Mouse (Mus musculus) MEL (cell line): Measurements from ENCODE around the gene Bcat2.

ENCODE experiments used
- CTCF ChIP-seq, 3 experiments: IDR thresholded peaks in 2 of 3; conservative IDR thresholded peaks in 1 of 3; 2 replicates each; pipeline ENCODE4 v1.5.1; 2011 to 2012; ENCODE audit warnings: low read length in 3 of 3, low read depth in 2 of 3, mild to moderate bottlenecking in 2 of 3, improper control_type of control experiment in 1 of 3, inconsistent platforms in 1 of 3, mixed read lengths in 1 of 3, moderate library complexity in 1 of 3; ENCODE audit not compliant: control insufficient read depth in 1 of 3, insufficient read depth in 1 of 3, poor library complexity in 1 of 3, severe bottlenecking in 1 of 3
- EP300 ChIP-seq, 2 experiments: IDR thresholded peaks; 2 replicates each; pipeline ENCODE4 v1.6.1; 2011; ENCODE audit warnings: improper control_type of control experiment in 2 of 2, low read length in 2 of 2, low read depth in 1 of 2, mild to moderate bottlenecking in 1 of 2
- HCFC1 ChIP-seq: IDR thresholded peaks from 2 replicates; pipeline ENCODE4 v1.6.1; 2012; ENCODE audit warnings: low read depth, mild to moderate bottlenecking, inconsistent platforms, low read length, improper control_type of control experiment, moderate library complexity
- MAZ ChIP-seq: IDR thresholded peaks from 2 replicates; pipeline ENCODE4 v1.6.1; 2012; ENCODE audit warnings: low read depth, mild to moderate bottlenecking, inconsistent platforms, low read length, improper control_type of control experiment
- POLR2A ChIP-seq, 2 experiments: IDR thresholded peaks; 2 replicates each; pipeline ENCODE4 v1.6.1; 2011 to 2012; ENCODE audit warnings: low read length in 2 of 2, mild to moderate bottlenecking in 2 of 2, control low read depth in 1 of 2, improper control_type of control experiment in 1 of 2, low read depth in 1 of 2, moderate library complexity in 1 of 2; ENCODE audit not compliant: control insufficient read depth in 1 of 2, insufficient read depth in 1 of 2, poor library complexity in 1 of 2
- SIN3A ChIP-seq: IDR thresholded peaks from 2 replicates; pipeline ENCODE4 v1.6.1; 2012; ENCODE audit warnings: low read length, improper control_type of control experiment, inconsistent platforms
- TCF12 ChIP-seq: IDR thresholded peaks from 2 replicates; pipeline ENCODE4 v1.6.1; 2014; ENCODE audit warnings: low read depth, mild to moderate bottlenecking, inconsistent platforms, low read length, improper control_type of control experiment, moderate library complexity
- USF2 ChIP-seq, 2 experiments: IDR thresholded peaks; 2 replicates each; pipeline ENCODE4 v1.6.1; 2011 to 2012; ENCODE audit warnings: improper control_type of control experiment in 2 of 2, low read length in 2 of 2, borderline replicate concordance in 1 of 2, inconsistent platforms in 1 of 2, low read depth in 1 of 2, mild to moderate bottlenecking in 1 of 2; ENCODE audit not compliant: insufficient read depth in 1 of 2
- ZKSCAN1 ChIP-seq: IDR thresholded peaks from 2 replicates; pipeline ENCODE4 v1.6.1; 2012; ENCODE audit warnings: low read depth, mild to moderate bottlenecking, inconsistent platforms, low read length, improper control_type of control experiment, moderate library complexity

- TF ChIP-seq CTCF (IDR thresholded peaks at IDR 0.05 in 2 of 3, conservative IDR thresholded peaks at IDR 0.05 in 1 of 3; ENCODE audit: control insufficient read depth in 1 of 3, insufficient read depth in 1 of 3, low read depth in 2 of 3, low read length in 3 of 3, poor library complexity in 1 of 3, severe bottlenecking in 1 of 3): no peak
- TF ChIP-seq ZKSCAN1: no peak
- TF ChIP-seq EP300 (IDR thresholded peaks at IDR 0.05; ENCODE audit: low read depth in 1 of 2, low read length in 2 of 2): no peak
- no peak for TF ChIP-seq MAZ
- no peak for TF ChIP-seq HCFC1
- no peak for TF ChIP-seq SIN3A
- TF ChIP-seq TCF12: no peak
- TF ChIP-seq POLR2A (IDR thresholded peaks at IDR 0.05; ENCODE audit: control insufficient read depth in 1 of 2, insufficient read depth in 1 of 2, low read depth in 1 of 2, low read length in 2 of 2, poor library complexity in 1 of 2): no peak
- no peak for TF ChIP-seq USF2 (IDR thresholded peaks at IDR 0.05; ENCODE audit: borderline replicate concordance in 1 of 2, insufficient read depth in 1 of 2, low read depth in 1 of 2, low read length in 2 of 2)
These were observed 16.0 kb upstream of the Bcat2 start for GRCm38 (mm10) chr7:45553990-45554389.
